Mouse (Mus musculus): ENCODE results near the gene Plcb1.

DNA sequence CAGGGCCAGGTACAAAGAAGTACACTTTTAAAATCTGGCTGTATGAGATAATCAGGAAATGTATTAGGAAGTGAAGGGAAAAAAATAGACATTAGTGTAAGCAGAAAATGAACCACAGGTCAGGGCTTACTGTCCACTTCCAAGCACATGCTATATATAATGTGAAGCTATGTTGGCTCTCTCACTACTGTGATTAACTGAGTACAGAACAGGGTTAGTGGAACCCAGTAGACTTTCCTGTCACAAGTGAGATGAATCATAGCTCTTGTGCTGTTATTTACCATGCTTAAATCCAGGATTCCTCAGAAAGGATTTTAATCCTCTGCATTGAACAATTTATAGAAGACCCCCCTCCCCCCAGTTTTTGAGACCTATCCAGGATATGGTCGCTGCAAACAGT lies 668.6 kb downstream of the Plcb1 start:
- TF ChIP-seq CTCF (IDR thresholded peaks at IDR 0.05; ENCODE audit: borderline replicate concordance, insufficient read depth, low read length): no peak
- TF ChIP-seq POLR2A (IDR thresholded peaks at IDR 0.05; ENCODE audit: low read depth, low read length): no peak
